Mouse (Mus musculus) hindbrain, embryonic 10.5 days (tissue): ENCODE data around the gene Rhox2b. TPM values are rescaled to one million over a fixed set of nuclear protein-coding genes. Genes with fewer than 3 reads are reported as not detected.
"Not testable (repeated sequence)": the region's sequence is repeated elsewhere in the genome, so short reads cannot be mapped to it uniquely, and the experiment has no call there.

Experiments used
- DNase-seq: peaks from one replicate; pipeline ENCODE4 v3.0.0-alpha.2; 2017; ENCODE audit warnings: low spot score
- H3K27ac ChIP-seq: fragments of 300-500 bp; sonication (generic); 2 replicates; pipeline ENCODE4 v1.5.1; 2016; ENCODE audit warnings: mild to moderate bottlenecking, moderate library complexity
- H3K27me3 ChIP-seq: fragments of 300-500 bp; sonication (generic); 2 replicates; pipeline ENCODE4 v1.6.1; 2016; ENCODE audit warnings: mild to moderate bottlenecking; ENCODE audit not compliant: poor library complexity, insufficient read depth, severe bottlenecking
- H3K36me3 ChIP-seq: fragments of 300-500 bp; sonication (generic); 2 replicates; pipeline ENCODE4 v1.6.1; 2016; ENCODE audit warnings: mild to moderate bottlenecking, moderate library complexity
- H3K4me1 ChIP-seq: fragments of 300-500 bp; sonication (generic); replicated peaks from 2 replicates; pipeline ENCODE4 v1.6.1; 2016; ENCODE audit warnings: mild to moderate bottlenecking
- H3K4me3 ChIP-seq: fragments of 300-500 bp; sonication (generic); 2 replicates; pipeline ENCODE4 v1.5.1; 2016; ENCODE audit warnings: mild to moderate bottlenecking, moderate library complexity
- H3K9me3 ChIP-seq: fragments of 300-500 bp; sonication (generic); 2 replicates; pipeline ENCODE4 v1.6.1; 2016; ENCODE audit warnings: mild to moderate bottlenecking, moderate library complexity
- WGBS: fragments of 180-500 bp; shearing (Covaris S2); methylation state at CpG from one replicate; pipeline ENCODE4 v1.1.7; 2016; 5-methylcytosine and 5-hydroxymethylcytosine counted together
- polyA plus RNA-seq: library from polyadenylated mRNA; unstranded; fragments of >200 nt; fragmentation: Nextera tagmentation; extraction: Ambion mirVana; gene quantifications from 2 replicates; pipeline ENCODE4 v1.2.1, GENCODE M21; 2016

Rhox2b gene
- not detected in 2 replicates for polyA plus RNA-seq

GRCm38 (mm10) chrX:37411767-37412166, at the start of gene Rhox2b:
TSS of gene Rhox2b (plus strand) at chrX:37412067.
- not testable (repeated sequence) for DNase-seq, H3K9me3 ChIP-seq, H3K36me3 ChIP-seq, H3K4me3 ChIP-seq, H3K4me1 ChIP-seq, H3K27ac ChIP-seq, H3K27me3 ChIP-seq
- WGBS, result no CpG with 5 or more reads among the region's 9 CpGs

GRCm38 (mm10) chrX:37379728-37380127, 32.1 kb upstream of the Rhox2b start, which contains the start of gene Rhox3a2:
TSS of gene Rhox3a2 (plus strand) at chrX:37380028.
- H3K27ac ChIP-seq, H3K9me3 ChIP-seq, H3K4me1 ChIP-seq, H3K36me3 ChIP-seq, DNase-seq, H3K4me3 ChIP-seq, H3K27me3 ChIP-seq: not testable (repeated sequence)
- WGBS, result no CpG with 5 or more reads among the region's 1 CpGs

GRCm38 (mm10) chrX:37390548-37390947, 21.3 kb upstream of the Rhox2b start, which contains the start of gene Rhox4a2:
TSS of gene Rhox4a2 (plus strand) at chrX:37390848.
- H3K9me3 ChIP-seq, H3K4me1 ChIP-seq, H3K27ac ChIP-seq, H3K36me3 ChIP-seq, H3K4me3 ChIP-seq, H3K27me3 ChIP-seq, DNase-seq: not testable (repeated sequence)
- WGBS, result 89% methylated on average over 9 of the region's 16 CpGs

- H3K9me3 ChIP-seq, DNase-seq, H3K27me3 ChIP-seq, H3K27ac ChIP-seq, H3K4me1 ChIP-seq, H3K36me3 ChIP-seq, H3K4me3 ChIP-seq: not testable (repeated sequence)
- 91% methylated on average over 14 of the region's 15 CpGs for WGBS
Observed at GRCm38 (mm10) chrX:37432194-37432593, 20.3 kb downstream of the Rhox2b start, which contains the start of gene Rhox4b. TSS of gene Rhox4b (plus strand) at chrX:37432494.

- WGBS, result 92% methylated on average over 9 of the region's 10 CpGs
- H3K9me3 ChIP-seq, H3K27me3 ChIP-seq, H3K4me3 ChIP-seq, DNase-seq, H3K27ac ChIP-seq, H3K36me3 ChIP-seq, H3K4me1 ChIP-seq: not testable (repeated sequence)
Observed at GRCm38 (mm10) chrX:37453380-37453779, 41.5 kb downstream of the Rhox2b start, which contains the start of gene Rhox2c. TSS of gene Rhox2c (plus strand) at chrX:37453680.

GRCm38 (mm10) chrX:37458285-37458684, 46.4 kb downstream of the Rhox2b start, which contains the start of gene Rhox3c:
TSS of gene Rhox3c (plus strand) at chrX:37458585.
- H3K4me3 ChIP-seq, H3K9me3 ChIP-seq, H3K27me3 ChIP-seq, DNase-seq, H3K27ac ChIP-seq, H3K36me3 ChIP-seq, H3K4me1 ChIP-seq: not testable (repeated sequence)
- WGBS, result 94% methylated on average over 3 of the region's 4 CpGs

Other genes starting within 250 kb of the Rhox2b start
- 0.17 and 0.35 TPM in 2 replicates for gene Akap14, start 243.2 kb upstream of the Rhox2b start, polyA plus RNA-seq
- 415 and 490 TPM in 2 replicates for gene Ndufa1, start 220.9 kb upstream of the Rhox2b start, polyA plus RNA-seq
- gene Rnf113a1, start 220.8 kb upstream of the Rhox2b start, polyA plus RNA-seq, result 13.4 and 15.0 TPM in 2 replicates
- gene Gm9, start 201.0 kb upstream of the Rhox2b start, polyA plus RNA-seq, result not detected in 2 replicates
- not detected in 2 replicates for gene Rhox1, start 189.8 kb upstream of the Rhox2b start, polyA plus RNA-seq
- gene Rhox2a, start 167.1 kb upstream of the Rhox2b start, polyA plus RNA-seq, result 0.58 TPM in 2 replicates
- gene Rhox3a, start 162.1 kb upstream of the Rhox2b start, polyA plus RNA-seq, result not detected in 2 replicates
- gene Rhox4a, start 146.7 kb upstream of the Rhox2b start, polyA plus RNA-seq, result 0.10 and 0.17 TPM in 2 replicates
- not detected in 2 replicates for gene Rhox3a2, start 32.0 kb upstream of the Rhox2b start, polyA plus RNA-seq
- 0.75 and 2.0 TPM in 2 replicates for gene Rhox4a2, start 21.2 kb upstream of the Rhox2b start, polyA plus RNA-seq
- 0.88 and 1.1 TPM in 2 replicates for gene Rhox4b, start 20.4 kb downstream of the Rhox2b start, polyA plus RNA-seq
- 0.27 and 1.7 TPM in 2 replicates for gene Rhox2c, start 41.6 kb downstream of the Rhox2b start, polyA plus RNA-seq
- not detected in 2 replicates for gene Rhox3c, start 46.5 kb downstream of the Rhox2b start, polyA plus RNA-seq
- not detected in 2 replicates for gene Rhox4c, start 68.3 kb downstream of the Rhox2b start, polyA plus RNA-seq
- not detected in 2 replicates for gene Rhox2d, start 81.4 kb downstream of the Rhox2b start, polyA plus RNA-seq
- 0.17 TPM in 1 of 2 replicates, not detected in the other for gene Rhox4d, start 102.3 kb downstream of the Rhox2b start, polyA plus RNA-seq
- gene Rhox2e, start 118.4 kb downstream of the Rhox2b start, polyA plus RNA-seq, result not detected in 2 replicates
- gene Rhox3e, start 130.0 kb downstream of the Rhox2b start, polyA plus RNA-seq, result not detected in 2 replicates
- gene Rhox4e, start 145.3 kb downstream of the Rhox2b start, polyA plus RNA-seq, result 0.20 TPM in 1 of 2 replicates, not detected in the other
- gene Rhox2f, start 159.3 kb downstream of the Rhox2b start, polyA plus RNA-seq, result not detected in 2 replicates
- not detected in 2 replicates for gene Rhox3f, start 168.9 kb downstream of the Rhox2b start, polyA plus RNA-seq
- gene Rhox4f, start 195.6 kb downstream of the Rhox2b start, polyA plus RNA-seq, result not detected in 2 replicates
- not detected in 2 replicates for gene Rhox3g, start 216.5 kb downstream of the Rhox2b start, polyA plus RNA-seq
- not detected in 2 replicates for gene Rhox2g, start 231.4 kb downstream of the Rhox2b start, polyA plus RNA-seq
- not detected in 2 replicates for gene Rhox4g, start 239.3 kb downstream of the Rhox2b start, polyA plus RNA-seq